Mouse (Mus musculus): ENCODE results near the gene Atg2a. TPM values are rescaled to one million over a fixed set of nuclear protein-coding genes. Genes with fewer than 3 reads are reported as not detected.

The Atg2a gene
- total and polyA plus RNA-seq, 3 experiments = 2.8 to 13.9 (median 9.5) TPM

DNA sequence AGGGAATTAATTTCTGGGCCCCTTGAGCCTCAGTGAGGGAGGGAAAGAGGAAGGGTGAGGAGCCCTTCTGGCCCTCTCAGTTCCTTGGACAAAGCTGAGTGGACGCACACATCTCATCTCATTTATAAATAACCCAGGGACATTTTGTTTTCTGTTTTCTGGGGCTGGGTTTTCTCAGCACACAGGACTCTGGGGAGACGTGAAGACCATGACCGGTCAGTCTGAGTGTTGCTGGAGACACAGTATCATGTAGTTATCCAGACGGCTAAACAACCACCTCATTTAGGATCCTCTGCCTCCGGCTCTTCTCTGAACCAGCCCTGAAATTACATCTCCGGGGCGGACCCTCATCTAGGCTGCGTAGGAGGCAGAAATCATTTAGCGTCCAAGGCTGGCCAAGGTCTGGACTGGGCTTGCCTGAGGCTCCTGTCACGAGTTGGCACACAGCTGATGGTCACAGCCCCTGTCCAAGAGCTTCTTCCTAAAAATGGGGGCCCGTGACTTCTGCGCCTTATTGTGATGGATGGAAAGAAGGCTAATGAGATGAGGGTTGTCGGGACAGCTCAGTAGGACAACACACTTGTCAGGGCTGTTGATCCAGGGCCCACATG is 32.6 kb downstream of the Atg2a start:
- dilution Hi-C loops (cut with MboI; ENCODE audit: extremely low pct_ligation_motif_present, extremely low pct_unique_long_range_greater_than_20kb, low sequenced_read_pairs) (no loop called here), in situ Hi-C loops (cut with MboI; ENCODE audit: low pct_ligation_motif_present, low pct_unique_long_range_greater_than_20kb, low sequenced_read_pairs) (no loop called here)
- no peaks in the 10 kb centered on the region for H3K27me3 ChIP-seq (replicated peaks)
- no peaks in the 10 kb centered on the region for H3K9me3 ChIP-seq (replicated peaks; ENCODE audit: low read length)
- H3K4me1 ChIP-seq (ENCODE audit: control insufficient read depth in 1 of 2, insufficient read depth in 2 of 2) = peaks cover 14 to 43% of the 10 kb centered on the region in 2 experiments
- peaks cover 29% of the 10 kb centered on the region for H3K79me2 ChIP-seq (replicated peaks; ENCODE audit: control insufficient read depth, extremely low read depth, insufficient read depth, poor library complexity, severe bottlenecking)
- H3K36me3 ChIP-seq (replicated peaks in 1 of 2; ENCODE audit: control insufficient read depth in 1 of 2, insufficient read depth in 1 of 2, low read length in 1 of 2) = peaks cover 10 to 14% of the 10 kb centered on the region in 2 experiments
- TF ChIP-seq NRF1 (IDR thresholded peaks at IDR 0.05; ENCODE audit: low read depth, low read length) (no peak), CTCF (conservative IDR thresholded peaks at IDR 0.05 in 1 of 2, IDR thresholded peaks at IDR 0.05 in 1 of 2; ENCODE audit: low read depth in 2 of 2, low read length in 2 of 2) (no peak), SIN3A (IDR thresholded peaks at IDR 0.05; ENCODE audit: low read length) (no peak), RCOR1 (conservative IDR thresholded peaks at IDR 0.05; ENCODE audit: low read depth, low read length) (no peak), NELFE (IDR thresholded peaks at IDR 0.05; ENCODE audit: low read depth, low read length) (no peak), ZMIZ1 (IDR thresholded peaks at IDR 0.05; ENCODE audit: low read depth, low read length) (no peak), POLR2AphosphoS2 (IDR thresholded peaks at IDR 0.05; ENCODE audit: low read depth, low read length) (no peak), ZKSCAN1 (IDR thresholded peaks at IDR 0.05; ENCODE audit: borderline replicate concordance, low read depth, low read length) (no peak), MAX (IDR thresholded peaks at IDR 0.05; ENCODE audit: low read length) (no peak), ELF1 (IDR thresholded peaks at IDR 0.05; ENCODE audit: low read depth, low read length) (no peak), MXI1 (IDR thresholded peaks at IDR 0.05; ENCODE audit: low read depth, low read length) (no peak), IRF4 (IDR thresholded peaks at IDR 0.05; ENCODE audit: low read depth, low read length) (no peak), EP300 (IDR thresholded peaks at IDR 0.05; ENCODE audit: low read length) (no peak), TCF12 (IDR thresholded peaks at IDR 0.05; ENCODE audit: low read depth, low read length) (no peak), GABPA (IDR thresholded peaks at IDR 0.05; ENCODE audit: insufficient replicate concordance, low read depth, low read length) (no peak), MAFK (IDR thresholded peaks at IDR 0.05; ENCODE audit: insufficient replicate concordance, low read length) (no peak), E2F4 (IDR thresholded peaks at IDR 0.05; ENCODE audit: insufficient replicate concordance, low read depth, low read length) (no peak), BHLHE40 (IDR thresholded peaks at IDR 0.05; ENCODE audit: low read depth, low read length) (no peak)
- H3K4me2 ChIP-seq (ENCODE audit: insufficient read depth, low read depth, poor library complexity, severe bottlenecking) = peak overlapping the region; percentile 50; the same call in 1 of the 2 replicates
- DNase-seq (ENCODE audit: extremely low read depth) = no peak
- H3K27ac ChIP-seq (ENCODE audit: insufficient read depth, low read depth) = peak overlapping the region; percentile 47
- no peak overlapping the region for H3K4me3 ChIP-seq (replicated peaks in 1 of 3; ENCODE audit: low read depth in 2 of 3, low read length in 2 of 3, poor library complexity in 1 of 3)
- 0 out of 2 replicates have a peak overlapping the region, but pooled peaks have one; percentile 6 for H3K9ac ChIP-seq (ENCODE audit: insufficient read depth, low read depth)

DNA sequence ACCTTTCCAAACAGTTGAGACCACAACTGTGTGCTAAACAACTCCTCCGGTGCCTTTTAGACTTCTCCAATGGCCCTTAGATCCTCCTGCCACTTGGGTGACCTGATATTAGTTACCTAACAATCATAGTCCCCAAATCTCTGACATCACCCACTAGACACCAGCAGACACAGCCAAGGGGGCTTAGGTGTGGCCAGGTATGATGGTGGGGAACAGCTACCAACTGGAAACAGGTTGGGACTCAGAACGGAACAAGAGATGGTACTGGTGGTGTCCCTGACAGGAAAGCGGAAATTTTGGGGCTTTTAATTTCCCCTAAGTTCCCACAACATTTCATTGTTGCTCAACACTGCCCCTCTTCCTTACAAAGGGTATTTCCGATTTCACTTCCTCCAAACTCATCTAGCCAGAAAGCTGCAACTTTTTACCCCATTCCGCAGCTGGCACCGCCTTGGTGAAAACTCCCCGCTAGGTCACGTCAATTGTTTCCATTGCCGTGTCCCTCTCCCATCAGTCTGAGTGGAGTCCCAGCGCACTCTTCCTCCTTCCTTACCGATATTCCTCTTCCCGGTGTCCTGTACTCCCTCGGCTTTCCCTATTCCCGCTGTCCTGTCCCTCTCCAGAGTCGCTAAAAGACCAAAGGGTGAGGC is 34.4 kb downstream of the Atg2a start:
- DNase-seq (ENCODE audit: extremely low read depth) = peak; percentile 81

More for the DNA sequence above, 34.4 kb downstream of the Atg2a start:
- Histone ChIP-seq H3K27ac (ENCODE audit: insufficient read depth, low read depth) (peak overlapping the region; percentile 90), H3K9ac (ENCODE audit: insufficient read depth, low read depth) (peak overlapping the region; percentile 87), H3K4me3 (replicated peaks in 1 of 3; ENCODE audit: low read depth in 2 of 3, low read length in 2 of 3, poor library complexity in 1 of 3) (peak overlapping the region; percentile 53 to 99 (median 74)), H3K36me3 (replicated peaks in 1 of 2; ENCODE audit: control insufficient read depth in 1 of 2, insufficient read depth in 1 of 2, low read length in 1 of 2) (peaks cover 27 to 29% of the 10 kb centered on the region in 2 experiments), H3K4me2 (ENCODE audit: insufficient read depth, low read depth, poor library complexity, severe bottlenecking) (peak overlapping the region; percentile 78), H3K9me3 (replicated peaks; ENCODE audit: low read length) (no peaks in the 10 kb centered on the region), H3K4me1 (ENCODE audit: control insufficient read depth in 1 of 2, insufficient read depth in 2 of 2) (peaks cover 14 to 41% of the 10 kb centered on the region in 2 experiments), H3K79me2 (replicated peaks; ENCODE audit: control insufficient read depth, extremely low read depth, insufficient read depth, poor library complexity, severe bottlenecking) (peaks cover 47% of the 10 kb centered on the region), H3K27me3 (replicated peaks) (no peaks in the 10 kb centered on the region)
- in situ Hi-C loops (cut with MboI; ENCODE audit: low pct_ligation_motif_present, low pct_unique_long_range_greater_than_20kb, low sequenced_read_pairs) = no loop called here
- dilution Hi-C loops (cut with MboI; ENCODE audit: extremely low pct_ligation_motif_present, extremely low pct_unique_long_range_greater_than_20kb, low sequenced_read_pairs) = no loop called here
- TF ChIP-seq ZMIZ1 (IDR thresholded peaks at IDR 0.05; ENCODE audit: low read depth, low read length) (no peak), SIN3A (IDR thresholded peaks at IDR 0.05; ENCODE audit: low read length) (peak; percentile 82), IRF4 (IDR thresholded peaks at IDR 0.05; ENCODE audit: low read depth, low read length) (peak; percentile 81), CTCF (conservative IDR thresholded peaks at IDR 0.05 in 1 of 2, IDR thresholded peaks at IDR 0.05 in 1 of 2; ENCODE audit: low read depth in 2 of 2, low read length in 2 of 2) (peak in 1 of 2 experiments; percentile 39; a peak in 2 of 4 replicates), MEF2A (IDR thresholded peaks at IDR 0.05; ENCODE audit: borderline replicate concordance, low read depth, low read length) (peak; percentile 43; the same call in 1 of the 2 replicates), ETS1 (conservative IDR thresholded peaks at IDR 0.05; ENCODE audit: low read depth, low read length) (peak; percentile 75), MYC (IDR thresholded peaks at IDR 0.05; ENCODE audit: low read depth, low read length) (no peak; the same call in 1 of the 2 replicates), MAFK (IDR thresholded peaks at IDR 0.05; ENCODE audit: insufficient replicate concordance, low read length) (0 out of 2 replicates have a peak, but pooled peaks have one; percentile 11), POLR2A (IDR thresholded peaks at IDR 0.05; ENCODE audit: low read depth, low read length) (peak; percentile 1; the same call in 1 of the 2 replicates), EP300 (IDR thresholded peaks at IDR 0.05; ENCODE audit: low read length) (peak; percentile 90), NELFE (IDR thresholded peaks at IDR 0.05; ENCODE audit: low read depth, low read length) (no peak), RCOR1 (conservative IDR thresholded peaks at IDR 0.05; ENCODE audit: low read depth, low read length) (0 out of 2 replicates have a peak, but pooled peaks have one; percentile 19), ELF1 (IDR thresholded peaks at IDR 0.05; ENCODE audit: low read depth, low read length) (peak; percentile 57), JUND (conservative IDR thresholded peaks at IDR 0.05; ENCODE audit: low read depth, low read length) (peak; percentile 49; the same call in 1 of the 2 replicates), TCF12 (IDR thresholded peaks at IDR 0.05; ENCODE audit: low read depth, low read length) (peak; percentile 77), TBP (conservative IDR thresholded peaks at IDR 0.05; ENCODE audit: low read depth, low read length) (0 out of 2 replicates have a peak, but pooled peaks have one; percentile 54), RAD21 (IDR thresholded peaks at IDR 0.05; ENCODE audit: low read depth, low read length) (no peak; the same call in 1 of the 2 replicates)
